Mouse (Mus musculus) thymus, adult 2 months (tissue): ENCODE results near the gene 2010111I01Rik.

Source experiments
- CTCF ChIP-seq: fragments of 200-500 bp; IDR thresholded peaks from 2 replicates; pipeline ENCODE4 v1.5.1; 2012; ENCODE audit warnings: mild to moderate bottlenecking, control low read depth, low read length, moderate library complexity, borderline replicate concordance; ENCODE audit not compliant: control insufficient read depth, poor library complexity, insufficient read depth; ENCODE audit errors: extremely low read depth
- POLR2A ChIP-seq: fragments of 200-500 bp; IDR thresholded peaks from 2 replicates; pipeline ENCODE4 v1.6.1; 2012; ENCODE audit warnings: mild to moderate bottlenecking, low read length, control low read depth, moderate library complexity; ENCODE audit not compliant: control insufficient read depth, poor library complexity, insufficient read depth; ENCODE audit errors: extremely low read depth

DNA sequence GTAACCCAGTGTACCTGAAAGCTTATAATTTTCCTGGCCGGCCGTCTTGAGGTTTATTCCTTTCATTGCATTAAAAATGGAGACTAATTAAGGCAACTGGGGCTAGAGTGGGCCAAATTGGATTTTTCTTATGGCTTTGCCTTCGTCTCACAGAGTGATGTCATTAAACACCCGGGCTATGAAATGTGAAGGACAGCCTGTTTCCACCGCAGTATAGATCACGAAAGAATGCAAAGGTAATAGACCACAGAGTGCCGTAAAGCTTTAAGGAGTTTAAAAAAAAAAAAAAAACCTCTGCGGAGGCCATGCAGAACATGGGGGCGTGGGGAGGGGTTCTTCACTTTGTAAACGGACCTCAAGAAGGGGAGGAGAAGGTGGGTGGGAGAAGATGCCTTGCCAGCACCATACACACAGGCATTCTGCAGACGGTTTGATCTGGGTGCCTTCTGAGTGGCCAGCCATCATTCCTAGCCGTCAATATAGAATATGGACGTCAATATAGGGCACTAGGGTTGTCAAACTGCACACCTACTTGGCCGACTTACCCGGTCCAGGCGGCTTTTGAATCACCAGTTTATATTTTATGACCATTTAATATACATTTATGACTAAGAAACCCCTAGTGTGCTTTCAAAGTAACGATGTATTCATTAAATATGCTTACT lies 23.2 kb upstream of the 2010111I01Rik start:
- TF ChIP-seq POLR2A (no peak), CTCF (no peak)
